Mouse (Mus musculus) neural tube, embryonic 13.5 days (tissue): ENCODE measurements around the gene Mcrip1. TPM values are rescaled to one million over a fixed set of nuclear protein-coding genes. Genes with fewer than 3 reads are reported as not detected.

ENCODE experiments used
- ATAC-seq: fragments of 200-750 bp; cut with Nextera tagmentation; 2 replicates; pipeline ENCODE4 v1.8.0; 2017; ENCODE audit warnings: low read depth, mild to moderate bottlenecking, moderate TSS enrichment, moderate library complexity
- H3K27ac ChIP-seq: fragments of 300-500 bp; sonication (generic); replicated peaks from 2 replicates; pipeline ENCODE4 v1.5.1; 2015; ENCODE audit warnings: moderate library complexity, mild to moderate bottlenecking, inconsistent platforms
- H3K27me3 ChIP-seq: fragments of 300-500 bp; sonication (generic); 2 replicates; pipeline ENCODE4 v1.6.1; 2015; ENCODE audit warnings: mild to moderate bottlenecking, inconsistent platforms
- H3K36me3 ChIP-seq: fragments of 300-500 bp; sonication (generic); 2 replicates; pipeline ENCODE4 v1.6.1; 2015; ENCODE audit warnings: mild to moderate bottlenecking, inconsistent platforms
- H3K4me1 ChIP-seq: fragments of 300-500 bp; sonication (generic); replicated peaks from 2 replicates; pipeline ENCODE4 v1.6.1; 2015; ENCODE audit warnings: inconsistent platforms
- H3K4me2 ChIP-seq: fragments of 300-500 bp; sonication (generic); 2 replicates; pipeline ENCODE4 v1.6.1; 2015; ENCODE audit warnings: inconsistent platforms, mild to moderate bottlenecking, moderate library complexity
- H3K4me3 ChIP-seq: fragments of 300-500 bp; sonication (generic); 2 replicates; pipeline ENCODE4 v1.5.1; 2015; ENCODE audit warnings: mild to moderate bottlenecking, inconsistent platforms
- H3K9ac ChIP-seq: fragments of 300-500 bp; sonication (generic); 2 replicates; pipeline ENCODE4 v1.6.1; 2015; ENCODE audit warnings: moderate library complexity, mild to moderate bottlenecking, inconsistent platforms
- H3K9me3 ChIP-seq: fragments of 300-500 bp; sonication (generic); 2 replicates; pipeline ENCODE4 v1.6.1; 2016; ENCODE audit warnings: inconsistent platforms
- WGBS: fragments of 180-500 bp; shearing (Covaris S2); methylation state at CpG from one replicate; pipeline ENCODE4 v1.1.7; 2015; 5-methylcytosine and 5-hydroxymethylcytosine counted together
- polyA plus RNA-seq: library from polyadenylated mRNA; unstranded; fragments of >200 nt; fragmentation: Nextera tagmentation; extraction: Ambion mirVana; gene quantifications from 2 replicates; pipeline ENCODE4 v1.2.1, GENCODE M21; 2015

Mcrip1 gene
- polyA plus RNA-seq, 1 experiment from 2014 or later: 236 TPM

DNA sequence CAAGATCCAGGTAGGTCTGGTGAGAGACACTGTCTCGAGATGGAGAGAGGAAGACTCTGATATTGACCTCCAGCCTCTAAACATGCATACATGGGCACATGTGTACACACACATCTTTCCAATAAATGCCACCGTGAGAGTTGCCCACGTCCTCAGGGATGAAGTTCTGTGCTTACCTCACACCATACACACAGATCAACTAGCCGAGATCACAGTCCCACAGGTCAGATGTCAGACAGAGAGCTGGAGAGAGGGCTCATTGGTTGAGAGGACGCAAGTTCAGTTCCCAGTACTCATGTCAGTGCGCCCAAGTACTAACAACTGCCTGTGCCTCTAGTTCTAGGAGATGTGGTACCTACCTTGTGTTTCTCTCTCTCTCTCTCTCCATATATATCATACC is 48.5 kb downstream of the Mcrip1 start:
- WGBS: 65% methylated on average over 6 of the region's 6 CpGs
- Histone ChIP-seq H3K9me3 (no peaks in the 10 kb centered on the region), H3K27ac (no peak overlapping the region), H3K4me2 (no peak overlapping the region), H3K4me3 (no peak overlapping the region), H3K27me3 (no peaks in the 10 kb centered on the region), H3K4me1 (no peaks in the 10 kb centered on the region), H3K36me3 (peaks cover 29% of the 10 kb centered on the region), H3K9ac (no peak overlapping the region)
- ATAC-seq: no peak

DNA sequence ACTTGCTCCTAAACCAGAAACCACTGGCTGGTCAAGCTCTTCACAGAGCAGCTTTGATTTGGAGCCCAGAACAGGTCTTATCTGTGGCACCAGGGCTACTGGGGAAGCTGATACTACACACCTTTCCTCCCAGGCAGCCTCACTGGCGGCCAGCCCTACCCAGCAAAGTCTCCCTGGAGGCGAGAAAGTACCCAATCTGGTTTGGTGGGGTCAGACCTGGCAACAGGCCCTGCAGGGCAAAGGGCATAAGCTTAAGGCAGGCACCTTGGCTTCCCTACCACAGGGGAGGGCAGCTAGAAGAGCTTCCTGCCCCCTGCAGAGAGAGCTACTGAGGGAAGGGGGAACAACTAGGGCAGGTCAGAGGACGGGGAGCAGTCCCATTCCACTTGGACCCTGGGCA is 49.2 kb downstream of the Mcrip1 start:
- Histone ChIP-seq H3K27me3 (no peaks in the 10 kb centered on the region), H3K27ac (no peak overlapping the region), H3K4me2 (no peak overlapping the region), H3K4me1 (no peaks in the 10 kb centered on the region), H3K4me3 (no peak overlapping the region), H3K9me3 (no peaks in the 10 kb centered on the region), H3K36me3 (peaks cover 35% of the 10 kb centered on the region), H3K9ac (no peak overlapping the region)
- 32% methylated on average over 3 of the region's 3 CpGs for WGBS
- ATAC-seq: no peak

DNA sequence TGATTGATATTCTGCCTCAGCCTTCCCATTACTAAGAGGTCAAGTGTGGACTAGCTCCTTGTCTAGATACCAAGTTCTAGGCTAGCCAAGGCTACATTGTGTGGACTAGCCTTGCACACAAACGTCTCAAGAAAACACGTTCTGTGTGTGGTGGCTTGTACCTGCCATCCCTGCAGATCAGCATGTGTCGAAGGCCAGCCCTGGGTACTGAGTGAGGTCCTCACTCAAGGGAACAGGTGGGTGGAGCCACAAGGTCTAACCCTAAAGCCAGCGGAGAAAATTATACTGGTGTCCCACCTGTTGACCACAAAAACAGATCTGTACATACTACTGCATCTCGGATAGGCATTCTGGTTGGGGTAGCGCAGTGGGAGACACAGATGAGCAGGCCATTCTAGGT is 49.6 kb downstream of the Mcrip1 start:
- H3K9ac ChIP-seq: no peak overlapping the region
- H3K9me3 ChIP-seq: no peaks in the 10 kb centered on the region
- ATAC-seq: no peak
- no peak overlapping the region for H3K27ac ChIP-seq
- 84% methylated on average over 6 of the region's 6 CpGs for WGBS
- no peak overlapping the region for H3K4me2 ChIP-seq
- H3K36me3 ChIP-seq: peaks cover 40% of the 10 kb centered on the region
- H3K4me3 ChIP-seq: no peak overlapping the region
- H3K27me3 ChIP-seq: no peaks in the 10 kb centered on the region
- H3K4me1 ChIP-seq: no peaks in the 10 kb centered on the region

DNA sequence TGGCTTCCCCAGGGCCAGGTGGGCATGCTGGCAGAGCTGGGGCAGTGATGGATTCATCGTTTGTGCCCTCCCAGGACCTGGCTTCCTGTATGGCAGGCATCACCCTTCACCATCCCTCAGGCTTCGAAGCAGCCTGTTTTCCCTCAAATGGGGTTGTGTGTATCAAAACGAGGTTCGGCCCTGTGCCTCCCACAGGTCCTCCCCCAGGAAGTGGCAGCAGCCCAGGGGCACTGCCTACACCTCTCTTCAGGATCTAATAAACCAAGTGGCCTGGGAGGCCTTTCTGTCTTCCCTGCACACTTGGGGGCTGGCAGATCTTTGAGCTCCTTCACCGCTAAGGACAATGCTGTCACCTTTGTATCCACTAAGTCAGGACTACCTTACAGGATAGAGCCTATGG is 50.6 kb downstream of the Mcrip1 start:
- no peak overlapping the region for H3K4me3 ChIP-seq
- peaks cover 47% of the 10 kb centered on the region for H3K36me3 ChIP-seq
- no peak overlapping the region for H3K27ac ChIP-seq
- no peak for ATAC-seq
- no peaks in the 10 kb centered on the region for H3K27me3 ChIP-seq
- WGBS: 92% methylated on average over 5 of the region's 5 CpGs
- H3K4me2 ChIP-seq: no peak overlapping the region
- no peaks in the 10 kb centered on the region for H3K9me3 ChIP-seq
- H3K4me1 ChIP-seq: peaks cover 1% of the 10 kb centered on the region
- H3K9ac ChIP-seq: no peak overlapping the region

DNA sequence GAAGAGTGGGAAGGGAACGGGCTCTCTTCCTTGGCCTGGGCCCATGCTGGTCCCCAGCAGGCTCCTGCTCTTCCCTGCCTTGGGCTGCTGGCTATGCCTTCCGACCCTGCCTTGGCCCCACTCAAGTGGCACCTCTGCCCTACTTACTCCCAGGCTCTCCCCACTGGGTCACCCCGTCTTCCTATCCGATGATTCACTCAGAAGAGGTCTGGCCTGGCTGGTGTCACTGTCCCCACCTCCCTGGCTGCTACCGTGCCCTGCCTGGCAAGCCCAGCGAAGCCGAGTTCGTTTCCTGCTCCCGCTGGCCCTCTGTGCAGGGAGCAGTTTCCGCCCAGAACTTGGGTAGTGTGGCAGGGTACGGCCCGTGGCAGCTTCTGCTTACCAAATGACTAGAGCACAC is 51.3 kb downstream of the Mcrip1 start:
- Histone ChIP-seq H3K4me3 (no peak overlapping the region), H3K27ac (no peak overlapping the region), H3K4me1 (peaks cover 8% of the 10 kb centered on the region), H3K4me2 (no peak overlapping the region), H3K36me3 (peaks cover 47% of the 10 kb centered on the region), H3K9me3 (no peaks in the 10 kb centered on the region), H3K27me3 (no peaks in the 10 kb centered on the region), H3K9ac (no peak overlapping the region)
- ATAC-seq: no peak
- WGBS: 90% methylated on average over 12 of the region's 12 CpGs

DNA sequence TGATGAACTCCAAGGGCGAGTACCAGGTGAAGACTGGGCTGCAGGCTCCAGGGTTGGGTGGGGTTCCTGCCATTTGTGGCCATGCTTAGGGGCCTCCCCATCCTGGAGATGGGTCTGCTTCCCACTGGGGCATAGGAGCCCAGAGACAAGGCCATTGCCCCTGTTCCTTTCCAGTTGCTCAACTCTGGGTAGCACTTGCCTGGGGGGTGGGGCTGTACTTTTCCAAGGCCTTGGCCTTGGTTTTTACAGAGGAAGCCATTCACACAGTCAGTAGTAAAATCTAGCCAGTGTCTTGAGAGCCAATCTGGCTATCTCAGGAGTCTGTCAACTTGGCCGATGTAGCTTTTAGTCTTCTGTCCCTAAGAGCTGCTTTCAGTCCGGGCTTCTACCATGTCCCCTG is 52.1 kb downstream of the Mcrip1 start:
- no peak overlapping the region for H3K9ac ChIP-seq
- no peak overlapping the region for H3K27ac ChIP-seq
- H3K4me3 ChIP-seq: no peak overlapping the region
- no peak for ATAC-seq
- H3K4me1 ChIP-seq: peaks cover 16% of the 10 kb centered on the region
- no peaks in the 10 kb centered on the region for H3K27me3 ChIP-seq
- no peaks in the 10 kb centered on the region for H3K9me3 ChIP-seq
- no peak overlapping the region for H3K4me2 ChIP-seq
- H3K36me3 ChIP-seq: peaks cover 47% of the 10 kb centered on the region
- WGBS: 94% methylated on average over 3 of the region's 3 CpGs

- Histone ChIP-seq H3K27ac (no peak overlapping the region), H3K4me1 (peaks cover 39% of the 10 kb centered on the region), H3K4me2 (peak overlapping the region; percentile 87), H3K27me3 (no peaks in the 10 kb centered on the region), H3K9me3 (no peaks in the 10 kb centered on the region), H3K36me3 (peaks cover 47% of the 10 kb centered on the region), H3K4me3 (no peak overlapping the region), H3K9ac (peak overlapping the region; percentile 84; the same call in 1 of the 2 replicates)
- 84% methylated on average over 3 of the region's 3 CpGs for WGBS
- no peak for ATAC-seq
These were observed 55.6 kb downstream of the Mcrip1 start for GRCm38 (mm10) chr11:120493911-120494310.

DNA sequence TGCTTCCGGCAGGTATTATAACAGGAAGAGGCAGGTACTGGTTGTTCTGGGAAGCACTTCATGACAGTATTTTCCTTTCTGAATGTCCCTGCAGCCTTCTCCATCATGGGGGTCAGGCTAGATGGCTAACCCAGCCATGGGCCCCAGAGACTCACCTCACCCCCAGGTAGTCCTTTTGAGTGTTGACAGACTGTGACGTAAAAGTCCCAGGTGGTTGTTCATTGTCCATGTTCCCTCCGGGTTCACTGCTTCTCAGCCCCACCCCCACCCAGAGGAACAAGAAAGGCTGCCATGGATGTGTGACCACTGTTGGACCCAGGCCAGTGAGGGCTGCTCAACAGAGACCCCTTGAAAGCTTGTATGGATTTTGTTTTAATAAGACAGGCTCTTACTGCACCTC is 56.2 kb downstream of the Mcrip1 start:
- peaks cover 47% of the 10 kb centered on the region for H3K36me3 ChIP-seq
- 59% methylated on average over 3 of the region's 3 CpGs for WGBS

More for the DNA sequence above, 56.2 kb downstream of the Mcrip1 start:
- Histone ChIP-seq H3K27ac (peak overlapping the region; percentile 83), H3K4me2 (peak overlapping the region; percentile 87), H3K27me3 (no peaks in the 10 kb centered on the region), H3K4me1 (peaks cover 39% of the 10 kb centered on the region), H3K9ac (peak overlapping the region; percentile 84), H3K4me3 (peak overlapping the region; percentile 88), H3K9me3 (no peaks in the 10 kb centered on the region)
- no peak for ATAC-seq

Other genes starting within 250 kb of the Mcrip1 start
- 3,932 and 3,979 TPM in 2 replicates for gene Actg1, start 201.2 kb downstream of the Mcrip1 start, polyA plus RNA-seq
- 1.3 and 1.5 TPM in 2 replicates for gene Fscn2, start 188.2 kb downstream of the Mcrip1 start, polyA plus RNA-seq
- gene Faap100, start 171.0 kb downstream of the Mcrip1 start, polyA plus RNA-seq: 53.9 and 59.7 TPM in 2 replicates
- 33.5 and 33.8 TPM in 2 replicates for gene Nploc4, start 112.0 kb downstream of the Mcrip1 start, polyA plus RNA-seq
- gene Tspan10, start 107.1 kb downstream of the Mcrip1 start, polyA plus RNA-seq: not detected in 2 replicates
- 0.29 and 0.34 TPM in 2 replicates for gene Pde6g, start 96.2 kb downstream of the Mcrip1 start, polyA plus RNA-seq
- 8.5 and 10.4 TPM in 2 replicates for gene Oxld1, start 91.7 kb downstream of the Mcrip1 start, polyA plus RNA-seq
- 26.3 and 26.9 TPM in 2 replicates for gene Ccdc137, start 91.6 kb downstream of the Mcrip1 start, polyA plus RNA-seq
- 64.8 and 70.8 TPM in 2 replicates for gene Arl16, start 82.1 kb downstream of the Mcrip1 start, polyA plus RNA-seq
- 123 and 124 TPM in 2 replicates for gene Mrpl12, start 65.1 kb downstream of the Mcrip1 start, polyA plus RNA-seq
- gene Slc25a10, start 57.9 kb downstream of the Mcrip1 start, polyA plus RNA-seq: 29.3 and 31.1 TPM in 2 replicates
- 0.20 and 0.28 TPM in 2 replicates for gene Gcgr, start 19.0 kb downstream of the Mcrip1 start, polyA plus RNA-seq
- gene Ppp1r27, start 1.4 kb upstream of the Mcrip1 start, polyA plus RNA-seq: not detected in 2 replicates
- 329 and 382 TPM in 2 replicates for gene P4hb, start 23.5 kb upstream of the Mcrip1 start, polyA plus RNA-seq
- 529 and 543 TPM in 2 replicates for gene Arhgdia, start 31.9 kb upstream of the Mcrip1 start, polyA plus RNA-seq
- 292 and 326 TPM in 2 replicates for gene Alyref, start 48.6 kb upstream of the Mcrip1 start, polyA plus RNA-seq
- gene Anapc11, start 48.7 kb upstream of the Mcrip1 start, polyA plus RNA-seq: 175 and 192 TPM in 2 replicates
- 0.81 TPM in 1 of 2 replicates, not detected in the other for gene Npb, start 58.8 kb upstream of the Mcrip1 start, polyA plus RNA-seq
- 167 and 175 TPM in 2 replicates for gene Pcyt2, start 68.2 kb upstream of the Mcrip1 start, polyA plus RNA-seq
- 52.0 and 55.2 TPM in 2 replicates for gene Sirt7, start 75.5 kb upstream of the Mcrip1 start, polyA plus RNA-seq
- gene Mafg, start 83.9 kb upstream of the Mcrip1 start, polyA plus RNA-seq: 35.5 and 36.0 TPM in 2 replicates
- gene Pycr1, start 94.0 kb upstream of the Mcrip1 start, polyA plus RNA-seq: 24.7 and 24.8 TPM in 2 replicates
- gene Myadml2, start 98.4 kb upstream of the Mcrip1 start, polyA plus RNA-seq: 0.66 and 1.7 TPM in 2 replicates
- 2.5 and 2.7 TPM in 2 replicates for gene Notum, start 111.4 kb upstream of the Mcrip1 start, polyA plus RNA-seq
- 131 and 141 TPM in 2 replicates for gene Aspscr1, start 123.2 kb upstream of the Mcrip1 start, polyA plus RNA-seq
- gene Cenpx, start 164.0 kb upstream of the Mcrip1 start, polyA plus RNA-seq: 91.2 and 101 TPM in 2 replicates
- gene Lrrc45, start 164.2 kb upstream of the Mcrip1 start, polyA plus RNA-seq: 64.4 and 66.0 TPM in 2 replicates
- 235 and 267 TPM in 2 replicates for gene Rac3, start 171.7 kb upstream of the Mcrip1 start, polyA plus RNA-seq
- 10.6 and 13.0 TPM in 2 replicates for gene Dcxr, start 177.6 kb upstream of the Mcrip1 start, polyA plus RNA-seq
- 0.99 and 1.2 TPM in 2 replicates for gene Cbr2, start 182.4 kb upstream of the Mcrip1 start, polyA plus RNA-seq
- 2.4 and 2.5 TPM in 2 replicates for gene Hmga1b, start 213.1 kb upstream of the Mcrip1 start, polyA plus RNA-seq
- gene Rfng, start 234.5 kb upstream of the Mcrip1 start, polyA plus RNA-seq: 89.7 and 105 TPM in 2 replicates
- 243 and 255 TPM in 2 replicates for gene Gps1, start 234.5 kb upstream of the Mcrip1 start, polyA plus RNA-seq
- 39.8 and 49.0 TPM in 2 replicates for gene Dus1l, start 246.7 kb upstream of the Mcrip1 start, polyA plus RNA-seq